ENCODE assay signal across 8 mouse cellular contexts in genomic region chr8:111769764-111770428, GRCm38 (mm10). TPM values are rescaled to one million over a fixed set of nuclear protein-coding genes. Genes with fewer than 3 reads are reported as not detected.
DNase-seq lines count a peak whose midpoint lies in the region; ATAC-seq and TF ChIP-seq lines count a peak whose summit lies in the region.

No protein-coding gene starts in this region.

- no peak overlapping the region for H3K4me2 ChIP-seq in forebrain, postnatal 0 days (ENCODE audit: low read depth)
- no peak overlapping the region; the same call in 1 of the 2 replicates for H3K4me2 ChIP-seq in hindbrain, embryonic 12.5 days (replicated peaks)
- no peak overlapping the region for H3K4me2 ChIP-seq in neural tube, embryonic 12.5 days (replicated peaks)

- no peaks in the 10 kb centered on the region for H3K9me3 ChIP-seq in forebrain, postnatal 0 days (ENCODE audit: low read length)
- H3K9me3 ChIP-seq in hindbrain, embryonic 12.5 days (replicated peaks), result no peaks in the 10 kb centered on the region
- no peaks in the 10 kb centered on the region for H3K9me3 ChIP-seq in neural tube, embryonic 12.5 days

- H3K36me3 ChIP-seq in forebrain, postnatal 0 days (ENCODE audit: insufficient read depth), result peaks cover 22% of the 10 kb centered on the region
- H3K36me3 ChIP-seq in hindbrain, embryonic 12.5 days, result peaks cover 17% of the 10 kb centered on the region
- H3K36me3 ChIP-seq in neural tube, embryonic 12.5 days, result peaks cover 34% of the 10 kb centered on the region

- TF ChIP-seq CTCF in forebrain, postnatal 0 days (IDR thresholded peaks at IDR 0.05; ENCODE audit: low read depth), result no peak
- TF ChIP-seq CTCF in left cerebral cortex, adult 2 months (IDR thresholded peaks at IDR 0.05), result no peak

- H3K27me3 ChIP-seq in forebrain, postnatal 0 days (ENCODE audit: insufficient read depth, low read length), result no peaks in the 10 kb centered on the region
- no peaks in the 10 kb centered on the region for H3K27me3 ChIP-seq in hindbrain, embryonic 12.5 days
- no peaks in the 10 kb centered on the region for H3K27me3 ChIP-seq in neural tube, embryonic 12.5 days (replicated peaks)

- H3K4me1 ChIP-seq in forebrain, postnatal 0 days (ENCODE audit: insufficient read depth), result no peaks in the 10 kb centered on the region
- peaks cover 18% of the 10 kb centered on the region for H3K4me1 ChIP-seq in hindbrain, embryonic 12.5 days
- H3K4me1 ChIP-seq in neural tube, embryonic 12.5 days, result peaks cover 9% of the 10 kb centered on the region; the same call in 1 of the 2 replicates

- H3K9ac ChIP-seq in forebrain, postnatal 0 days, result no peak overlapping the region
- H3K9ac ChIP-seq in hindbrain, embryonic 12.5 days, result no peak overlapping the region
- H3K9ac ChIP-seq in neural tube, embryonic 12.5 days, result no peak overlapping the region

- H3K27ac ChIP-seq in forebrain, postnatal 0 days (ENCODE audit: low read depth, low read length), result peak overlapping the region; percentile 54; the same call in 1 of the 2 replicates
- peak overlapping the region; percentile 77 for H3K27ac ChIP-seq in hindbrain, embryonic 12.5 days
- no peak overlapping the region; the same call in 1 of the 2 replicates for H3K27ac ChIP-seq in left cerebral cortex, adult 2 months
- H3K27ac ChIP-seq in neural tube, embryonic 12.5 days, result peak overlapping the region; percentile 50; the same call in 1 of the 2 replicates

- intact Hi-C loops in left cerebral cortex, adult 2 months (cut with DNase I), result loop anchor here (5.0 kb wide), 1 partner anchor 42 kb away; no protein-coding TSS in a partner anchor

- no peak overlapping the region for H3K4me3 ChIP-seq in forebrain, postnatal 0 days (ENCODE audit: low read depth, low read length)
- no peak overlapping the region for H3K4me3 ChIP-seq in hindbrain, embryonic 12.5 days
- H3K4me3 ChIP-seq in left cerebral cortex, adult 2 months, result no peak overlapping the region
- H3K4me3 ChIP-seq in neural tube, embryonic 12.5 days, result no peak overlapping the region

- WGBS in forebrain, postnatal 0 days, result 23% methylated on average over 12 of the region's 12 CpGs
- WGBS in hindbrain, embryonic 12.5 days, result 42% methylated on average over 12 of the region's 12 CpGs
- 42% methylated on average over 12 of the region's 12 CpGs for WGBS in neural tube, embryonic 12.5 days

- DNase-seq in retina, postnatal 1 day, result peak; percentile 53
- DNase-seq in retina, embryonic 14.5 days (ENCODE audit: low spot score), result no peak
- DNase-seq in forebrain, postnatal 0 days, result peak; percentile 50
- DNase-seq in left cerebral cortex, adult 2 months (ENCODE audit: extremely low spot score in 1 of 2, low spot score in 2 of 2), result peak; percentile 30 to 31
- no peak for DNase-seq in cerebellum, postnatal 36 days
- no peak for DNase-seq in spleen, postnatal 4 days (ENCODE audit: low spot score in 2 of 2)

- peak; percentile 73 for ATAC-seq in forebrain, postnatal 0 days
- ATAC-seq in hindbrain, embryonic 12.5 days (ENCODE audit: low FRiP score), result peak; percentile 64
- ATAC-seq in neural tube, embryonic 12.5 days (ENCODE audit: low FRiP score, low read depth), result no peak; the same call in 1 of the 2 replicates

RNA-seq across cellular contexts. Expression of gene Bcar1, which starts 26.3 kb away (rescaled TPM):
- 53.4 and 60.3 TPM in 2 replicates for total RNA-seq in forebrain, postnatal 0 days (2014; rRNA removed)
- 43.4 and 47.0 TPM in 2 replicates for polyA plus RNA-seq in forebrain, postnatal 0 days (2015; fragmentation: Nextera tagmentation; extraction: Ambion mirVana)
- polyA plus RNA-seq in hindbrain, embryonic 12.5 days (2016; fragmentation: Nextera tagmentation; extraction: Ambion mirVana), result 50.7 and 56.5 TPM in 2 replicates
- total RNA-seq in left cerebral cortex, adult 2 months (2021), result 10 to 100 TPM; 49.3 to 54.2 TPM
- 55.9 and 61.5 TPM in 2 replicates for polyA plus RNA-seq in neural tube, embryonic 12.5 days (2016; fragmentation: Nextera tagmentation; extraction: Ambion mirVana)

Comparison
In these comparisons a context has a peak if more than half of its experiments do, and no peak if none do; other contexts are left out.
1. DNase-seq: peak in retina, postnatal 1 day (single experiment), forebrain, postnatal 0 days (single experiment) and left cerebral cortex, adult 2 months (2 of 2); none in retina, embryonic 14.5 days (single experiment), cerebellum, postnatal 36 days (0 of 2) and spleen, postnatal 4 days (0 of 2).